Mouse (Mus musculus): ENCODE results near the gene Ogdh.
A peak's percentile ranks its signal among the peaks of the same experiment; 100 is the strongest.

GRCm38 (mm10) chr11:6267320-6268254, 23.8 kb upstream of the Ogdh start, which contains the start of gene Ddx56:
- TF ChIP-seq CTCF (IDR thresholded peaks at IDR 0.05; ENCODE audit: control insufficient read depth, insufficient read depth, insufficient read length) (no peak), CEBPB (IDR thresholded peaks at IDR 0.05; ENCODE audit: low read depth) (no peak), USF1 (IDR thresholded peaks at IDR 0.05; ENCODE audit: low read depth) (no peak), MAX (IDR thresholded peaks at IDR 0.05) (peak; percentile 82)

All from C2C12 (cell line).